Mouse (Mus musculus) thymus, postnatal 25 days (tissue): ENCODE results near the gene Rnf111.
"Not testable (repeated sequence)": the region's sequence is repeated elsewhere in the genome, so short reads cannot be mapped to it uniquely, and the experiment has no call there.

Source experiments
- DNase-seq: peaks from one replicate; pipeline ENCODE4 v3.0.0; 2022

Rnf111 gene

GRCm38 (mm10) chr9:70503626-70504041 is at the start of gene Rnf111:
Rnf111 (minus strand) TSS chr9:70503725.
- DNase-seq, result peak; percentile 97

- DNase-seq, result not testable (repeated sequence)
Observed at GRCm38 (mm10) chr9:70552233-70552632, 48.7 kb upstream of the Rnf111 start.

- DNase-seq, result no peak
Observed at GRCm38 (mm10) chr9:70551524-70551923, 48.0 kb upstream of the Rnf111 start.

GRCm38 (mm10) chr9:70548304-70548703 is 44.8 kb upstream of the Rnf111 start:
- no peak for DNase-seq

- DNase-seq, result not testable (repeated sequence)
Observed at GRCm38 (mm10) chr9:70546576-70546975, 43.1 kb upstream of the Rnf111 start.

- no peak for DNase-seq
Observed at GRCm38 (mm10) chr9:70544831-70545230, 41.3 kb upstream of the Rnf111 start.

- no peak for DNase-seq
Observed at GRCm38 (mm10) chr9:70543985-70544384, 40.5 kb upstream of the Rnf111 start.

GRCm38 (mm10) chr9:70543048-70543880 is 39.7 kb upstream of the Rnf111 start:
- DNase-seq, result no peak

GRCm38 (mm10) chr9:70542305-70543041 is 38.9 kb upstream of the Rnf111 start, which contains the start of gene Sltm:
Sltm (plus strand) TSS chr9:70542754.
- peak; percentile 100 for DNase-seq

- DNase-seq, result no peak
Observed at GRCm38 (mm10) chr9:70541584-70541983, 38.1 kb upstream of the Rnf111 start.

GRCm38 (mm10) chr9:70533328-70533727 is 29.8 kb upstream of the Rnf111 start:
- DNase-seq, result no peak

- peak; percentile 31 for DNase-seq
Observed at GRCm38 (mm10) chr9:70524366-70524765, 20.8 kb upstream of the Rnf111 start.

- DNase-seq, result no peak
Observed at GRCm38 (mm10) chr9:70523813-70524212, 20.3 kb upstream of the Rnf111 start.

GRCm38 (mm10) chr9:70520651-70521050 is 17.1 kb upstream of the Rnf111 start:
- DNase-seq, result no peak

GRCm38 (mm10) chr9:70511681-70512080 is 8.2 kb upstream of the Rnf111 start:
- no peak for DNase-seq

- peak; percentile 36 for DNase-seq
Observed at GRCm38 (mm10) chr9:70510998-70511583, 7.6 kb upstream of the Rnf111 start.

- no peak for DNase-seq
Observed at GRCm38 (mm10) chr9:70509906-70510525, 6.5 kb upstream of the Rnf111 start.

- peak; percentile 9 for DNase-seq
Observed at GRCm38 (mm10) chr9:70506787-70507186, 3.3 kb upstream of the Rnf111 start.

- peak; percentile 29 for DNase-seq
Observed at GRCm38 (mm10) chr9:70506186-70506585, 2.7 kb upstream of the Rnf111 start.

- no peak for DNase-seq
Observed at GRCm38 (mm10) chr9:70503015-70503603, 416 bp downstream of the Rnf111 start.

GRCm38 (mm10) chr9:70502284-70503014 is 1.1 kb downstream of the Rnf111 start:
- DNase-seq, result peak; percentile 1

- no peak for DNase-seq
Observed at GRCm38 (mm10) chr9:70496990-70497389, 6.5 kb downstream of the Rnf111 start.
